In the genomic region with DNA sequence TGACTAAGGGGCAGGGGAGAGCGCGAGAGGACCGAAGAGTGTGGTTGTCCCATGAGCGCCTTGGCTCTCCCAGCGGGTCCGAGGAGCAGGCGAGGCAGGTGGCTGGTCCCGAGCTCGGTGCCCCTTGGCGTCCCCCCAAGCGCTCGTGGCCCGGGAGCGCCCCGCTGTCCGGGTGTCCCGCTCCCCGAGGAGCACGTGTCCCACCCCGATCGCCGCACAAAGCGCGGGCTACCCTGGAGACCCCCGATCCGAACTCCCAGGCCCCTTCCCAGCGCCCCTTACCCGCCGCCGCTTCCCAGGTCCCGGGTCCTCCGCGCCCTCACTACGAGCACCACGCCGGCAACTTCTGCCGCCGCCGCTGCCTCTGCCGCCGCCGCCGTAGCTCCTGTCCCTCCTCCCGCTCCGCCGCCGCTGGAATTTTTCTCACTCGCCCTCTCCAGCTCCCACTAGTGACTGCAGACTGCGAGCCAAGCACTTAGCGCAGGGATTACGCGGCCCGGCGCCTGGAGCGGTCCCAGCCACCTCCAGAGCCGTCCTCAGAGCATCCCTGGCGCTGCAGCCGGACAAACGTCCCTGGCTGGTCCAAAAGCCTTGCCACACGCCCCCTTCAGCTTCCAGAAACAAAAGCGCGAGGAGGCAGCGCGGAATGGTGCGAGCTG, we compare ENCODE assay signal across 8 mouse cellular contexts. TPM values are rescaled to one million over a fixed set of nuclear protein-coding genes. Genes with fewer than 3 reads are reported as not detected.
A peak's percentile ranks its signal among the peaks of the same experiment; 100 is the strongest.
DNase-seq lines count a peak whose midpoint lies in the region; ATAC-seq lines count a peak whose summit lies in the region.

A gene (minus strand): TSS at position 563 of the 659 bp plus-strand sequence.

- peak within 1 kb of the TSS; percentile 79 for H3K9ac ChIP-seq in hindbrain, embryonic 13.5 days

- ATAC-seq in hindbrain, embryonic 13.5 days (ENCODE audit: low FRiP score) = peak; percentile 93

- H3K4me2 ChIP-seq in hindbrain, embryonic 13.5 days = peak within 1 kb of the TSS; percentile 98

- no peaks in the 10 kb centered on the region for H3K36me3 ChIP-seq in hindbrain, embryonic 13.5 days

- WGBS in hindbrain, embryonic 13.5 days = under 1% methylated on average over 58 of the region's 65 CpGs

- peak within 1 kb of the TSS; percentile 69 for H3K4me3 ChIP-seq in hindbrain, embryonic 13.5 days

- H3K4me1 ChIP-seq in hindbrain, embryonic 13.5 days (replicated peaks) = peaks cover 11% of the 10 kb centered on the region

- H3K9me3 ChIP-seq in hindbrain, embryonic 13.5 days = no peaks in the 10 kb centered on the region

- H3K27ac ChIP-seq in hindbrain, embryonic 13.5 days = peak within 1 kb of the TSS; percentile 44

- peak; percentile 75 for DNase-seq in R1 (ENCODE audit: low read depth, low spot score)
- DNase-seq in cerebellum, postnatal 4 days (ENCODE audit: low spot score in 2 of 2) = peak; percentile 65 to 77
- peak; percentile 65 for DNase-seq in gastrocnemius, adult 18-20 months (ENCODE audit: low spot score)
- DNase-seq in layer of hippocampus, postnatal 36 days = peak; percentile 51 to 61
- peak; percentile 73 for DNase-seq in lung, postnatal 14 days
- DNase-seq in right cerebral cortex, adult 18-20 months = peak; percentile 82
- no peak for DNase-seq in thymus, postnatal 0 days (ENCODE audit: low spot score)

- peaks cover 23% of the 10 kb centered on the region for H3K27me3 ChIP-seq in hindbrain, embryonic 13.5 days

RNA-seq across cellular contexts. Expression of the gene that starts here (rescaled TPM):
- 1 to 10 TPM; 4.8 to 7.8 TPM for total RNA-seq in gastrocnemius, adult 18-20 months (2021)
- 3.4 and 3.9 TPM in 2 replicates for polyA plus RNA-seq in hindbrain, embryonic 13.5 days (2015; fragmentation: Nextera tagmentation; extraction: Ambion mirVana)
- total RNA-seq in layer of hippocampus, postnatal 36 days (2021) = 10 to 100 TPM; 18.7 to 19.0 TPM
- polyA plus RNA-seq in thymus, postnatal 0 days (2015; fragmentation: Nextera tagmentation; extraction: Ambion mirVana) = 0.35 and 0.51 TPM in 2 replicates
